Mouse (Mus musculus) bone marrow, adult 2 months (tissue): ENCODE results near the gene Methig1.

Source experiments
- CTCF ChIP-seq: fragments of 200-500 bp; IDR thresholded peaks from 2 replicates; pipeline ENCODE4 v1.5.1; 2011; ENCODE audit warnings: low read length, control low read depth; ENCODE audit not compliant: control insufficient read depth, insufficient read depth
- POLR2A ChIP-seq: fragments of 200-500 bp; IDR thresholded peaks from 2 replicates; pipeline ENCODE4 v1.6.1; 2011; ENCODE audit warnings: low read depth, mild to moderate bottlenecking, control low read depth, low read length, borderline replicate concordance; ENCODE audit not compliant: control insufficient read depth

DNA sequence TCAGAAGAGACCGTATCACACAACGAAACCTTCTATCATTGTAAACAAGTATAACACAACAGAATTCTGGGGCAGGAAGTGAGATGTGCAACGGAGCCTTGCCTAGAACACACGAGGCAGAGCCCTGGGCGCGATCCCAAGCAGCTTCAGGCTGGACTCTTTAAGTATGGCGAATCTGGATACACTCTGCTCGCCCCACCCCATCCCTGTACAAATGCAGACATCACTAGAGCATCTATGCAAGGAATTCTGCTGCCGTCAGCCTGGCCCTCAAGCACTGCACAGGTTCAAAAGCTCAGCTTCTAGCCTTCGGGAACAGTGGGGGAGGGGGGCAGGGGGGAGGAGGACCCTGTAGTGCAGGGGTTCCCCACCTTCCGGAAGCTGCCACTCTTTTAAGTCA lies 40.1 kb downstream of the Methig1 start:
- TF ChIP-seq POLR2A (no peak), CTCF (no peak)
